Mouse (Mus musculus) splenic B cell, adult 2 months (primary cell): ENCODE data around the gene Sec22a.
A peak's percentile ranks its signal among the peaks of the same experiment; 100 is the strongest.

Source experiments
- DNase-seq: peaks from one replicate; pipeline ENCODE4 v3.0.0-alpha.2; 2011; ENCODE audit warnings: low read depth, low spot score
- H3K27me3 ChIP-seq: 2 replicates; pipeline ENCODE4 v1.6.1; 2012; ENCODE audit warnings: mild to moderate bottlenecking, low read length, moderate library complexity, mixed read lengths; ENCODE audit not compliant: control insufficient read depth, poor library complexity, insufficient read depth, severe bottlenecking
- H3K36me3 ChIP-seq: 2 replicates; pipeline ENCODE4 v1.6.1; 2012; ENCODE audit warnings: mild to moderate bottlenecking, low read length, moderate library complexity, mixed read lengths; ENCODE audit not compliant: control insufficient read depth, poor library complexity, insufficient read depth, severe bottlenecking

Gene Sec22a

DNA sequence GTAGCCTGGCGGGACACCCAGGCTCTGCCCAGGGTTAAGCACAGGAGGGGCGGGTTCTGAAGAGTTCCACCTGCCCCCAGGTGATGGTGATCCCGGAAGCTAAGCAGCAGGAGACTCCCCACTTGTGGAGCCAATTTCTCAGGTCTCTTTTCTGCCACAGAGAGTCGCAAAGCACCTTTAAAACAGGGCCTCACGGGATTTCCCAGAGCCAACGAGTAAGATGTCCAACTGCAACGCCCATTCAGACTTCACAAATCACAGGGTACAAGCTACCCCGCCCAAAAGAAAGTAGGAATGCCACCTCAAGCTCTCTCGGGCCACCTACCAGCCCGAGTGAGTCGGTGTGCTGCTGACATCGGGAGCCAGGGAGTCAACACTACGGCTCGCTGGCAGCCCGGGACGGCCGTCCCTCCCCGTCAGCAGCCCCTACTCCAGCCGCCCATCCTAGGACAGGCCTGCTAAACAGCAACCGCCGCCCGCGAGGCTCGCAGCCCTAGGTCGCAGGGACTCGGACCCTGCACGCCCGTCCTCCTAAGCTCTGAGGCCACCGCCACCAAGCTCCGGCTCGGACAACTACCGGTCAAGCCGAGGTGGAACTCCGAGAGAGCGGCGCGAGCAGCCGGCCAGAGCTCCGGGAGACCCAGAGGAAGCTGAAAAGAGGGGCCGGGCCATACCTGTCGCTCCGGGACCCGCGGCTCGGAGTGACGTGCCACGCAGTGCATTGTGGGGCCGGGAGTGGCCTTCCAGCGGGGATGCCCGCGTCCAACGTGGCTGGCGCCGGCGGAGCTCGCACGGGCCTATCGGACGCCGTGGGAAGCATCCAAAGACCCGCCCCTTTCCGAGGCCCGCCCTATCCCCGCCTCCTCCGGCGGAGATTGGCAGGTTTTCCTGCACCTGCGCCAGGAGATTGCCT is at the start of gene Sec22a:
Gene Sec22a (minus strand): TSS at position 769 of the 913 bp plus-strand sequence.
- Histone ChIP-seq H3K36me3 (no peaks in the 10 kb centered on the region), H3K27me3 (no peaks in the 10 kb centered on the region)
- peak; percentile 93 for DNase-seq

DNA sequence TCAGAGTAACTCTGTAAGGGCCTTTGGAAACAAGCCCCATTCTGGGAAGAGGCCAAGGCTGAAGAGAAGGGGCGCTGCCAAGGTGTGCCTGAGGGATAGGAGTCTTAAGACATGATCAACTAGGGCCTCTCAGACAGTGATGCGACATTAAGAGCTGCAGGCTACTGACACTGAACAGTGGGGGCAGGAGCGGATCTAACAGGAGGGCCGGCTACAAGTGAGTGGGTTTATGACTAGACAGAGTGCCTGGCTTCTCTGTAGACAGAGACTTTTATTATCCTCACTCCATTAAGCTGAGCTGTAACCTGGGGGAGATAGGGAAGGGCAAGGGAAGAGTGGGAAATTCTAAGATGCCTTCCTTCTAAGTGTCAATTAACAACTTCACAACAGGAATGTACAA is 43.0 kb upstream of the Sec22a start:
- Histone ChIP-seq H3K36me3 (no peaks in the 10 kb centered on the region), H3K27me3 (no peaks in the 10 kb centered on the region)
- DNase-seq, result no peak

DNA sequence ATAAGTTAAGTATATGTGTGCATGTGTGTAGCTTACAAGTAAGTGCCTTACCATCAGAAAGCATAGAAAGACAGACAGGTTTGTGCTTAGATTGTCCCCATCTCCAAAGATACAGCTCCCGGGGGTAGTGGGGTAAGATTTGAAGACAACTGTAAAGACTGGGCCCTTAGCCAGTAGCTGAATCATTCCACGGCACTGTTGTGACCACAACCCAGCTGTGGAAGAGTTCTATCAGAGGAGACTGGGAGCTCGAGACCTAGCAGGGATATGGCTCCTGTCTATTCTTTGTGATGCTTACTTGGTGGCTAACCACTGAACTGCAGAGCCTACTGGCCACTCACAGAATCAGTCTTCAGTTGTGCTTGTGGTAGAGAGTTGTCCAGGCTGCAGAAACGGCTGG is 42.4 kb upstream of the Sec22a start:
- Histone ChIP-seq H3K27me3 (no peaks in the 10 kb centered on the region), H3K36me3 (no peaks in the 10 kb centered on the region)
- DNase-seq, result no peak

DNA sequence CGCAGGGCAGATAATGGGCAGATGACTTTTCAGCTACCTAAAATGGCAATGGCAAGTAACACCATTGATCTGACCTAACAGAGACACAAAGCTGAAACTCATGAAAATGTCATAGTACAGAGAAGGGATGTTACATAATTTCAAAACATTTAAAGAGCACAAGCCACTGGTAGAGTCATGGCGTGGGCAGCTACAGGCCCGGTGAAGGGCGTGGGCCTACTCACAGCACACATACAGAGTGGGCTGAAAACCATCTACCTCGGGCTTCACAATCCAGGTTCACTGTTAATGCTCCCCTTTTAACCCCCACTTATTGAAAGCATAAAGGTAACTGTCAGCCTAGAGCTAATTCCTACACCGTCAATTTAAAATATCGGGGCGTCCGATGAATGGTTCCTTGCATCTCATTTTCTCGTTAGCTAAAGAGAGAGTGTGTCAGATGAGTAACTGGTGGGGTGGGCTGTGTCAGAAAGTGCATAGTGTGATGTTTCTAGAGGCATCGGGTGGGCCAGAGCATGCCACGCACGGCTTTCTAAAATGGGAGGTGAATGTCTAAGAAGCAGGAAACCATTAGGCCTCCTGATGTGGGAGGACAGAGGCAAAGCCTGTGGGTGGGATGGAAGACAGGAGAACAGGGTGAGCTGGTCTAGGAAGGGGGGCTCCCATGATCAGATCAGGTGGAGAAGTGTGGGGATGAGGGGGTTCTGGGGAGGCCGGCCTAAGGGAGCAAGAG is 41.8 kb upstream of the Sec22a start:
- H3K36me3 ChIP-seq, result no peaks in the 10 kb centered on the region
- no peaks in the 10 kb centered on the region for H3K27me3 ChIP-seq
- DNase-seq, result no peak

DNA sequence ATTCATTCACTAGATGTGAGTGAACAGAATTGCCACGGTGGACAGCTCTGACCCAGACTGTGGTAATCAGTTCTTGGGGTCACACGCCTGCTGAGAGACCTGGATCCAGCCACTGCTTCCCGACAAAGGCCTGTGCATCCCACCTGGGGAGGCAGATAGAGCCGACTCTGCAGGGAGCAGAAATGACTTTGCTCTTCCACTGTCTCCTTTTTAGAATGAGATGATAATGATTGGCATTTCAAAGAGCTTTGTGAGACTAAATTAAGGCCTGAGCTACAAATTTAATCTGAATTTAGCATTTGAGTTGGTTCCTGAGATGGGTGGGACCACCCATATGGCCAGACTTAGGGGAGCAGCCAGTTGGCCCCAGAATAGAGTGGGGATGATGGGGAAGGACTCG is 41.1 kb upstream of the Sec22a start:
- no peak for DNase-seq
- H3K27me3 ChIP-seq, result no peaks in the 10 kb centered on the region
- H3K36me3 ChIP-seq, result no peaks in the 10 kb centered on the region

DNA sequence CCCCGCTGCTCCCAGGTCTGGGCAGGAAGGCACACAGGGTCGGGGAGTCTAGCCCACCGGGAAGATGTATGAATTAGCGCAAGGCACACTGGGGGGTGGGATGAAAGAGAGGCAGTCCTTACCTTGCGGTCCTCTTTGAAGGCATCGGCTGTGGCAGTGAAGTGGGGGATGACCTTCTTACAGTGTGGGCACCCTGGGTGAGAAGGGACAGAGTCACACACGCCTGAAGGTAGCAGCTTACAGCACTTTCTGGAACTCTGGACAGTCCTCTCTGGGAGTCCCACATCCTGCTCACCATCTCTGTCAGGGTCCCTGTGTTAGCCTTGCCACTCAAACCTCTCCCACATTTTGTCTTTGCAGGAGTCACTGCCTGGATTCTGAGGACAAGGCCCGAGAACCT is 40.2 kb upstream of the Sec22a start:
- Histone ChIP-seq H3K27me3 (no peaks in the 10 kb centered on the region), H3K36me3 (no peaks in the 10 kb centered on the region)
- DNase-seq, result no peak

GRCm38 (mm10) chr16:35403356-35403755 is 39.6 kb upstream of the Sec22a start:
- no peaks in the 10 kb centered on the region for H3K36me3 ChIP-seq
- DNase-seq, result no peak
- no peaks in the 10 kb centered on the region for H3K27me3 ChIP-seq

- Histone ChIP-seq H3K36me3 (no peaks in the 10 kb centered on the region), H3K27me3 (no peaks in the 10 kb centered on the region)
- DNase-seq, result no peak
Measured at GRCm38 (mm10) chr16:35392813-35393212, 29.1 kb upstream of the Sec22a start.

DNA sequence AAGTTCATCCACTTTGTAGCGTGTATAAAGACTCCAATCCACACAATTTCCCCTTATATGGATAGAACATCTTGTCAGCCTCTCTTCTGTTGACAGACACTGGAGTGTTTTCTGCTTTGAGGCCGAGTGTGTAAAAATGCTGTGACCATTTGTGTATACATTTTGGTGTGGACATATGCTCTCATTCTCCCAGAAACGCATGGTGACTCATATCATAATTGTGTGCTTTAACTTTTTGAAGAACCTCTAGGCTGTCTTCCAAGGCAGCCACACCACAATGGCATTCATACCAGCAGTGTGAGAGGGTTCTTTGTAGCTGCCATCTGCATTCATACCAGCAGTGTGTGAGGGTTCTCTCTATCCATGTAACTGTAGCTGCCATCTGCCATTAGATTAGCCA is 21.9 kb upstream of the Sec22a start:
- DNase-seq, result no peak
- no peaks in the 10 kb centered on the region for H3K36me3 ChIP-seq
- H3K27me3 ChIP-seq, result no peaks in the 10 kb centered on the region; the same call in 1 of the 2 replicates

- Histone ChIP-seq H3K27me3 (no peaks in the 10 kb centered on the region; the same call in 1 of the 2 replicates), H3K36me3 (no peaks in the 10 kb centered on the region)
- no peak for DNase-seq
Measured at GRCm38 (mm10) chr16:35380048-35380447, 16.3 kb upstream of the Sec22a start.

DNA sequence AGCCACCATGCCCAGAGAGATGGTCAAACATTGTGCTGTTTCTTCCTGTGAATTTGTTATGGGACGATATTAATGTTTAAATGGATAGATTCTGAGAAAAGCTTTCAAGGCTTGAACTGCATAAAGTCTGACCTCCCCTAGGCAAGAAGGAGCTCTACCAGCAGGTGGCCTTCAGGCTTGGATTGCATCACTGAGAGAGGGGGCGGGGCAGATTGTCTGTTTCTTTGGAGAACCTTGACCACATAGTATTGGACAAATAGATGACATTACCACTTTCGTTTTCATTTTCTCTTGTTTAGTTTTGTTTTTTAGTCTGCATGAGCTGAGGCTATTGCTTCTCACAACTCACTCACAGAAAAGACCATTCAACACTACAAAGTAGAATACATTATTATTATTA is 15.6 kb upstream of the Sec22a start:
- no peaks in the 10 kb centered on the region; the same call in 1 of the 2 replicates for H3K27me3 ChIP-seq
- no peaks in the 10 kb centered on the region for H3K36me3 ChIP-seq
- no peak for DNase-seq

- Histone ChIP-seq H3K36me3 (no peaks in the 10 kb centered on the region), H3K27me3 (no peaks in the 10 kb centered on the region)
- no peak for DNase-seq
Measured at GRCm38 (mm10) chr16:35364063-35364428, 328 bp upstream of the Sec22a start.

DNA sequence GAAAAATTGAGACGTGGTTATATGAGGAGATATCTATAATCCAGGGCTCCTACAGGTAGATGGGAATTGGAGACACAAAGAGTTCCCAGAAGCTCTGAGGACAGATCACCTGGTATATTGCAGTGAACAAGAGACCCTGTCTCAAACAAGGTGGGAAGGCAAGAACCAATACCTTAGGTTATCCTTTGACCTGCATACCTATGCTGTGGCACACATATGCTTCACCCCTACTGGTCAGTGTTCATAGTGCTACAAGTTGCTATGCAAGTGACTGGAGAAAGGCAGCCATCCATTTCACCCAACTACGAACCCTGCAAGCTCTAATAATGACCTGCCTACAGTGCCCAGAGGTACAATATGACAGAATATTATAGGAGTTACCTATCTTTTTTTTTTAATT is 1.5 kb downstream of the Sec22a start:
- Histone ChIP-seq H3K36me3 (no peaks in the 10 kb centered on the region), H3K27me3 (no peaks in the 10 kb centered on the region)
- peak; percentile 12 for DNase-seq

GRCm38 (mm10) chr16:35360593-35360992 is 3.1 kb downstream of the Sec22a start:
- H3K36me3 ChIP-seq, result no peaks in the 10 kb centered on the region
- no peaks in the 10 kb centered on the region for H3K27me3 ChIP-seq
- DNase-seq, result peak; percentile 85

GRCm38 (mm10) chr16:35357449-35357848 is 6.3 kb downstream of the Sec22a start:
- H3K36me3 ChIP-seq, result 0 out of 2 replicates have a peak, but pooled peaks cover 2% of the 10 kb centered on the region
- H3K27me3 ChIP-seq, result no peaks in the 10 kb centered on the region
- DNase-seq, result no peak
